Mouse (Mus musculus) central nervous system, embryonic 14 days (tissue): ENCODE results near the gene Il17f. TPM values are rescaled to one million over a fixed set of nuclear protein-coding genes. Genes with fewer than 3 reads are reported as not detected.

Source experiments
- polyA plus RNA-seq: library from polyadenylated mRNA; depleted of rRNA; stranded (reverse); fragments of >200 nt; gene quantifications from 2 replicates; pipeline ENCODE4 v1.2.3, GENCODE M21; 2012; rRNA removed

The Il17f gene
- polyA plus RNA-seq: 0.25 and 0.29 TPM in 2 replicates

GRCm38 (mm10) chr1:20790517-20790916 is at the start of gene Il17f:
Il17f (minus strand) TSS chr1:20790617.

GRCm38 (mm10) chr1:20819771-20820605 is 29.6 kb upstream of the Il17f start, which contains the start of gene Mcm3:
Mcm3 (minus strand) TSS chr1:20820312.

GRCm38 (mm10) chr1:20730903-20731302 is 59.5 kb downstream of the Il17f start, which contains the start of gene Il17a:
Il17a (plus strand) TSS chr1:20730905.

Other genes with a start within 250 kb of the Il17f start
- 0.13 TPM in 1 of 2 replicates, not detected in the other for gene Pkhd1, start 172.6 kb downstream of the Il17f start, polyA plus RNA-seq
- not detected in 2 replicates for gene Il17a, start 59.7 kb downstream of the Il17f start, polyA plus RNA-seq
- gene Mcm3, start 29.7 kb upstream of the Il17f start, polyA plus RNA-seq: 42.4 and 43.3 TPM in 2 replicates
- gene Paqr8, start 100.0 kb upstream of the Il17f start, polyA plus RNA-seq: 14.9 and 16.0 TPM in 2 replicates
- 2.0 and 2.1 TPM in 2 replicates for gene Efhc1, start 161.0 kb upstream of the Il17f start, polyA plus RNA-seq